Mouse (Mus musculus): ENCODE data around the gene Xpnpep1. TPM values are rescaled to one million over a fixed set of nuclear protein-coding genes. Genes with fewer than 3 reads are reported as not detected.

The Xpnpep1 gene
- polyA plus RNA-seq, 1 experiment from 2014 or later, result 159 TPM

DNA sequence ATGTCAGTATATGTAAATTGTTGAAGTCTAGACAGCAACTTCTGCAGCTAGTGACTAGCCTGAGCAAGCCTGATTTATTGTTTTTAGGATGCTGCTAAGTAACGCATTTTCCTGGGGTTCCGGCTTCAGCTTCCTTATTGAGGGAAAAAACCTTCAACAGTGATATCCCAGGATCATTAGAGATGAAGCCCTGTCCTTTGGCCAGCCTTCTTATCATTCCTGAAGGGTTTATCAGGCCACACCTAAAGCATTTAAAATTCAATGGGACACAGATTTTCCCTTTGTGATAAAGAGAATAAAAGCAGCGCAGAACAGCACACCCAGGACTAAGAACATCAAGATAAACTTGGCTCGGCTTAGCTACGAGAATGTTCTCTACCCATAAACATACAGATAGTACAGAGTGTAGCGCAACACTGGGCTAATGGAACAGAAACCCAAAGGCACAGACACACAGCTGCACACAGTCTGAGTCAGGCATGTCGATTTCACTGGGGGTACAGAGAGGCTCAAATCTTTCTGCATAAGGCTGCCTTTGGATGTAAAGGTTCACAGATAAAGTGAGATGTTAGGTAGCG is 17.9 kb downstream of the Xpnpep1 start:
- Histone ChIP-seq H3K27ac (replicated peaks) (no peak overlapping the region), H3K27me3 (replicated peaks; ENCODE audit: low read depth, poor library complexity, severe bottlenecking) (no peaks in the 10 kb centered on the region), H3K4me1 (peaks cover 12% of the 10 kb centered on the region), H3K9me3 (no peaks in the 10 kb centered on the region), H3K4me3 (no peak overlapping the region), H3K36me3 (replicated peaks) (peaks cover 69% of the 10 kb centered on the region)
- no peak for DNase-seq (ENCODE audit: low spot score)
- 90% methylated on average over 8 of the region's 8 CpGs for WGBS

GRCm38 (mm10) chr19:53021537-53021936 is 18.5 kb downstream of the Xpnpep1 start:
- Histone ChIP-seq H3K36me3 (replicated peaks) (peaks cover 68% of the 10 kb centered on the region), H3K4me3 (no peak overlapping the region), H3K4me1 (peaks cover 12% of the 10 kb centered on the region), H3K27me3 (replicated peaks; ENCODE audit: low read depth, poor library complexity, severe bottlenecking) (no peaks in the 10 kb centered on the region), H3K9me3 (no peaks in the 10 kb centered on the region), H3K27ac (replicated peaks) (no peak overlapping the region)
- DNase-seq (ENCODE audit: low spot score), result peak; percentile 35
- WGBS, result 76% methylated on average over 10 of the region's 10 CpGs

GRCm38 (mm10) chr19:53019716-53020463 is 20.1 kb downstream of the Xpnpep1 start:
- Histone ChIP-seq H3K27me3 (replicated peaks; ENCODE audit: low read depth, poor library complexity, severe bottlenecking) (no peaks in the 10 kb centered on the region), H3K9me3 (no peaks in the 10 kb centered on the region), H3K4me3 (no peak overlapping the region), H3K36me3 (replicated peaks) (peaks cover 61% of the 10 kb centered on the region), H3K27ac (replicated peaks) (peak overlapping the region; percentile 5; the same call in 1 of the 2 replicates), H3K4me1 (peaks cover 17% of the 10 kb centered on the region)
- peak; percentile 54 for DNase-seq (ENCODE audit: low spot score)
- WGBS, result 73% methylated on average over 13 of the region's 13 CpGs

- H3K27me3 ChIP-seq (replicated peaks; ENCODE audit: low read depth, poor library complexity, severe bottlenecking), result no peaks in the 10 kb centered on the region
- peak overlapping the region; percentile 40; the same call in 1 of the 2 replicates for H3K27ac ChIP-seq (replicated peaks)
- no peak overlapping the region for H3K4me3 ChIP-seq
- peaks cover 17% of the 10 kb centered on the region for H3K4me1 ChIP-seq
- H3K36me3 ChIP-seq (replicated peaks), result peaks cover 59% of the 10 kb centered on the region
- no peaks in the 10 kb centered on the region for H3K9me3 ChIP-seq
- WGBS, result 88% methylated on average over 9 of the region's 9 CpGs
- DNase-seq (ENCODE audit: low spot score), result no peak
These were observed 22.1 kb downstream of the Xpnpep1 start for GRCm38 (mm10) chr19:53017954-53018353.

DNA sequence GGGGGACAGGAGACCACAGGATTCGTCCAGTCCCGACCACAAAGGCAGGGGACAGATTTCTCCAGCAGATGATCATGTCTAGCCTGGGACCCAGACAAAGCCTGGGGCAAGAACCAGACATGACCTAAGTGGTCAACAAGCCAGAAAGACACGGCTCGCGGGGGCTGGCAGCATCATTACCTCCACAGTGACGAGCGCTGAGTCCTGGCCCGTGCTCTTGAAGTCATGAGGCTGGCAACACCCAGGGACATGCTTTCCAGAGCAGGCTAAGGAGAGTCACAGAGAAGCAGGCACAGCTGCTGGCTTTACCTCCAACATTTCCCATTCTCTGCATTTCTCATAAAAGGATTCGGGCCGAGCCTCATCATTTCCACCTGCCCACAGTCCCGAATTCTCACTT is 22.8 kb downstream of the Xpnpep1 start:
- Histone ChIP-seq H3K27ac (replicated peaks) (no peak overlapping the region), H3K27me3 (replicated peaks; ENCODE audit: low read depth, poor library complexity, severe bottlenecking) (no peaks in the 10 kb centered on the region), H3K4me3 (no peak overlapping the region), H3K36me3 (replicated peaks) (peaks cover 59% of the 10 kb centered on the region), H3K4me1 (peaks cover 17% of the 10 kb centered on the region), H3K9me3 (no peaks in the 10 kb centered on the region)
- DNase-seq (ENCODE audit: low spot score), result no peak
- WGBS, result 90% methylated on average over 11 of the region's 11 CpGs

- 0 out of 2 replicates have a peak overlapping the region, but pooled peaks have one; percentile 1 for H3K27ac ChIP-seq (replicated peaks)
- 73% methylated on average over 21 of the region's 21 CpGs for WGBS
- no peak overlapping the region for H3K4me3 ChIP-seq
- H3K27me3 ChIP-seq (replicated peaks; ENCODE audit: low read depth, poor library complexity, severe bottlenecking), result no peaks in the 10 kb centered on the region
- no peaks in the 10 kb centered on the region for H3K9me3 ChIP-seq
- H3K4me1 ChIP-seq, result peaks cover 12% of the 10 kb centered on the region; the same call in 1 of the 2 replicates
- DNase-seq (ENCODE audit: low spot score), result no peak
- peaks cover 70% of the 10 kb centered on the region for H3K36me3 ChIP-seq (replicated peaks)
These were observed 24.9 kb downstream of the Xpnpep1 start for GRCm38 (mm10) chr19:53014910-53015710.

- 96% methylated on average over 3 of the region's 3 CpGs for WGBS
- Histone ChIP-seq H3K4me3 (no peak overlapping the region), H3K27me3 (replicated peaks; ENCODE audit: low read depth, poor library complexity, severe bottlenecking) (no peaks in the 10 kb centered on the region), H3K4me1 (peaks cover 21% of the 10 kb centered on the region), H3K9me3 (no peaks in the 10 kb centered on the region), H3K36me3 (replicated peaks) (peaks cover 80% of the 10 kb centered on the region), H3K27ac (replicated peaks) (no peak overlapping the region)
- no peak for DNase-seq (ENCODE audit: low spot score)
These were observed 26.3 kb downstream of the Xpnpep1 start for GRCm38 (mm10) chr19:53013744-53014143.

DNA sequence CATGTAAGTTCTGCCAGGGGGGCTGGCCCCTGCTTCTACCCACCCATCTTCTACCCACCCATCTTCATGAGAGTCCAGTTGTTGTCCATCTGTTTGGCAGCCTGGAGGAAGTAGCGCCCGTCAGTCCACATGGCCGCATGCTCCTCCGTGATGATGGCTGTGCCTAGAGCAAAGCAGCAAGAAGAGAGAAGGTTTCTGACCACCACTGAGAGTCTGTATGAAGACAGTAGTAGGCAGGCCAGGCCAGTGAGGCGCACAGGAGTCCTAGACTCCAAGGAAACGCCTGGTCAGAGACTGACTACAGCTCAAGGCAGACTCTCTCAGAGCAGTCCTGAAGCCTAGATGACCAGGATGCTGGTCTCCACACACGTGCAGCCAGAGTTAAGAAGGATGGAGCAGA is 26.7 kb downstream of the Xpnpep1 start:
- WGBS, result 94% methylated on average over 7 of the region's 7 CpGs

DNA sequence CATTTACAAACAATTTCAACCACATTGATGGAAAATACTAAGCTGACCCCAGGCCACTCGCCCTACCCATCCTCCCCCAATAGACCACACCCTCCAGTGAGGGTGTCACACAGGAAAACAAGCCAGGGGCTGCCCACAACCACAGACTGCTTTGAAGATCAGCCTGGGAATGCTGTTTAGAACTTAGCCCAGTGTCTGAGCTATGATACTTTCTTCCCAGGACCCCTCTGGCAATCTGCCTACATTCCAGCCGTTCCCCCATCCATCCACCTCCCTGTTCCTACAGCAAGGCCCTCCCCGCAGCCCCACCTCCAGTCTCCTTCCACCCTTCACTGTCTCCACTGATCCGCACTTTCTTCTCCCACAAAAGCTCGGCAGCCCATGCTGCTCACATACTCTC is 29.1 kb downstream of the Xpnpep1 start:
- no peaks in the 10 kb centered on the region for H3K27me3 ChIP-seq (replicated peaks; ENCODE audit: low read depth, poor library complexity, severe bottlenecking)
- WGBS, result 85% methylated on average over 5 of the region's 5 CpGs
- peaks cover 26% of the 10 kb centered on the region for H3K4me1 ChIP-seq
- no peak for DNase-seq (ENCODE audit: low spot score)
- H3K27ac ChIP-seq (replicated peaks), result peak overlapping the region; percentile 54
- no peak overlapping the region for H3K4me3 ChIP-seq
- H3K9me3 ChIP-seq, result no peaks in the 10 kb centered on the region
- peaks cover 84% of the 10 kb centered on the region for H3K36me3 ChIP-seq (replicated peaks)

More for the DNA sequence above, 26.7 kb downstream of the Xpnpep1 start:
- DNase-seq (ENCODE audit: low spot score), result no peak
- H3K27me3 ChIP-seq (replicated peaks; ENCODE audit: low read depth, poor library complexity, severe bottlenecking), result no peaks in the 10 kb centered on the region
- H3K4me1 ChIP-seq, result peaks cover 25% of the 10 kb centered on the region
- H3K9me3 ChIP-seq, result no peaks in the 10 kb centered on the region
- H3K27ac ChIP-seq (replicated peaks), result no peak overlapping the region
- H3K36me3 ChIP-seq (replicated peaks), result peaks cover 77% of the 10 kb centered on the region
- no peak overlapping the region for H3K4me3 ChIP-seq

- Histone ChIP-seq H3K27ac (replicated peaks) (peak overlapping the region; percentile 72; the same call in 1 of the 2 replicates), H3K9me3 (no peaks in the 10 kb centered on the region), H3K4me3 (no peak overlapping the region), H3K36me3 (replicated peaks) (peaks cover 90% of the 10 kb centered on the region), H3K27me3 (replicated peaks; ENCODE audit: low read depth, poor library complexity, severe bottlenecking) (no peaks in the 10 kb centered on the region), H3K4me1 (peaks cover 21% of the 10 kb centered on the region)
- DNase-seq (ENCODE audit: low spot score), result no peak
- WGBS, result 61% methylated on average over 5 of the region's 5 CpGs
These were observed 31.1 kb downstream of the Xpnpep1 start for GRCm38 (mm10) chr19:53008921-53009320.

DNA sequence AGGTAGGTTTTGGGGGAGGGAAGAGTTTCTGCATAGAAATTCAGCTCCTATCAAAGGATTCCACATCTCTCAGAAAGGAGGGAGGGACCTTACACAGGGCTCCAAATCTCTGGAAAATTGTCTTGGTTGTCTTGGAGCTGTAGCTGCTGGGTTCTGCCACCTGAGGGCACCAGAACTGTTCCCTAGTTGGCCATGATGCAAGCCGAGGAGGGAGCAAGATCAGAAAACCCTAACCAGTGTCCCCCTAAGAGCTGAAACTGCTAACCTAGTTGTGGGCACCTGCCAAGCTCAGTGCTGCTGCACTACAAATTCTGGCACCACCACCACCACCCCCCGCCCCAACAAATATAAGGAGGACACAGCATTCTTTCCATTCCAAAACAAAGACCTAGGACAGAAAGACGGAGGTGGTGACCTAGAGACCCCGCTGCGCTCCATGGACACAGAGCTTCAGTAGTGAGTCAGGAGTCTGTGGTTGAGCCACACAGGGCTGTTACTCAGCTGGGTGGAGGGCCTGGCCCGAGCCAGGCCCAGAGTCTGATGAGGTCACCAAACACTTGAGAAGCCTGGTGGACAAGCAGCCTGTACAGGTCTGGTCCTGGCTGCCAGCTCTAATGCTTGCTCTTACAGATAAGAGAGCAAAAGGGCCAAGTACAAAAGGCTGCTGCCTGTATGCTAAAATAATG is 31.9 kb downstream of the Xpnpep1 start:
- Histone ChIP-seq H3K4me1 (peaks cover 21% of the 10 kb centered on the region), H3K27me3 (replicated peaks; ENCODE audit: low read depth, poor library complexity, severe bottlenecking) (no peaks in the 10 kb centered on the region), H3K4me3 (no peak overlapping the region), H3K36me3 (replicated peaks) (peaks cover 90% of the 10 kb centered on the region), H3K9me3 (no peaks in the 10 kb centered on the region), H3K27ac (replicated peaks) (peak overlapping the region; percentile 72)
- DNase-seq (ENCODE audit: low spot score), result peak; percentile 73
- WGBS, result 63% methylated on average over 6 of the region's 6 CpGs

DNA sequence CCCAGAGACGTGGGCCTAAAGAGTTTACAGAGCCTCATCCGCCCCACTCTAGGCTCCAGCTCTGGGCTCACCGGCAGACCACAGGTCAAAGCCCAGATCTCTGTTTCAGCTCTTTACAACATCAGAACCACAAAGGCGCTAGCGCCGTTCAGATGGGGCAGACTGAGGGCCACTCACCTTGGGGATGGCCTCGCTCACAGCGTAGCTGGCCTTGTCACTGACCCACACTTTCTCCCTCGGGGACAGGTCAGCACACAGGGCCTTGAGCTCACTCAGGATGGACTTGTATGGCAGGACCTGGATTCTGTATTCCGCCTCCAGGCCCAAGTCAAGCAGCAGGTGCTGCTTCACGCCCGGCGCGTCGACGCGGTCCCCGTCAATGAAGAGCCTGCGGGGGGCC is 34.0 kb downstream of the Xpnpep1 start:
- H3K4me3 ChIP-seq, result no peak overlapping the region
- H3K4me1 ChIP-seq, result peaks cover 21% of the 10 kb centered on the region
- WGBS, result 96% methylated on average over 19 of the region's 19 CpGs
- H3K27ac ChIP-seq (replicated peaks), result no peak overlapping the region
- H3K36me3 ChIP-seq (replicated peaks), result peaks cover 90% of the 10 kb centered on the region
- no peaks in the 10 kb centered on the region for H3K9me3 ChIP-seq
- DNase-seq (ENCODE audit: low spot score), result no peak
- no peaks in the 10 kb centered on the region for H3K27me3 ChIP-seq (replicated peaks; ENCODE audit: low read depth, poor library complexity, severe bottlenecking)
